Mouse (Mus musculus) heart, adult 8-10 months (tissue): Measurements from ENCODE around the gene Gm4787. TPM values are rescaled to one million over a fixed set of nuclear protein-coding genes. Genes with fewer than 3 reads are reported as not detected.
"Not testable (repeated sequence)": the region's sequence is repeated elsewhere in the genome, so short reads cannot be mapped to it uniquely, and the experiment has no call there.

ENCODE experiments used
- DNase-seq: peaks from one replicate; pipeline ENCODE4 v3.0.0; 2022; ENCODE audit warnings: low spot score
- total RNA-seq, 4 experiments: library from RNA; stranded (reverse); gene quantifications; 2 replicates each; pipeline ENCODE4 v1.2.4; 2022

The Gm4787 gene
- total RNA-seq = under 1 TPM; 0.50 to 0.89 (median 0.61) TPM

DNA sequence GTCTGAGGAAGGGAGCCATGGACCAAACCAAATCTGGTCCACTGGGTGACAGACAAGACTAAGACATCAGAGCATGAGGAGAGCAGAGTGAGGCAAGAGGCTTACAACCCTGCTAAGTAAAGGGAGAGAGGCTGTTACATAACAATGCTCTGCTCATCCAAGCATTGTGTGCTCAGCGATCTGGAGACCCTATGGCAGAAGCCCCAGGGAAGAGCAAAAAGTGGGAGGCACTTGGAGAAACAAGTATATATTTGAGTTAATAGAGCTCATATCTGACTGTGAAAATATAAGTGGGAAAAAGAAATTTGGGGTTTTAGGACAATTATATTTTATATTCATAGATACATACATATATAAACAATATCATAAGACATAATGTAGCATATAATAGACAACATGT lies at the start of gene Gm4787:
Gm4787 (minus strand) TSS at position 101 of the 400 bp plus-strand sequence.
- DNase-seq = not testable (repeated sequence)

- DNase-seq = no peak
Observed at GRCm38 (mm10) chr12:81421846-81422245, 42.6 kb upstream of the Gm4787 start, which contains the start of gene Adam4. Adam4 (minus strand) TSS chr12:81421946.

DNA sequence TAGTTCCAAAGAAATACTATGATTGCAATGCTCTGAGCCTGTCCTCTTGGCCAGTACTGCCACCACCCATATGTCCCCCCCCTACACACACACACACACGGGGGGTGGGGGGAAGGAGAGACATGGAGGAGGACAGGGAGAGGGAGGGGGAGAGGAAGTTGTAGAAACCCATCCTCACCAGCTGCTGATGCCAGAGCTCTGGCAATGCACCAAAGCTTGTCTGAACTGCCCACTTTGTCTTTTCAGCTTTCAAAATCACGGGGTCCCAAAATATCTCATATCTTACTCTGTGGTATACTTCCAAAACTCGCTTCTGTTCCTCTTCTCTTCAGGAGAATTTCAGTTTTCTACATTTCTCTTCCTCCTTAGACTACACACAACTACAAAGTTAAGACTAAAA lies 33.9 kb upstream of the Gm4787 start:
- no peak for DNase-seq

DNA sequence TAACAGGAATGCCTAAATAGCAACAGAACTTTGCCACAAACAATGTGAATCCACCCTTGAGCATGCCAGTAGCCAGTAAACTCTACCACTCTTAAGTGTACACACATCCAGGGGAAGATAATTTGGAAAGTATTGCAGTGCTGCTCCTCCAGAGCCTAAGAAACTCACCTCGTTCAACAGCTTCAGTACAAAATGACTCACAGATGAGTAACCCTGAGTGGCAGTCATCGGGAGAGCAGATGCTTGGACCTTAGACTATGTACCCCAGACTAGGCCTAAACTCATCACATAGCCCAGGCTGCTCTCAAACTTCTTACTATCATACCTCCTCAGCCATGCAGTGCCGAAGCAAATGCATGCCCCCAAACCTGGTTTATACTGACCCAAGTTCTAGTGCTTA lies 29.7 kb upstream of the Gm4787 start:
- DNase-seq = no peak

DNA sequence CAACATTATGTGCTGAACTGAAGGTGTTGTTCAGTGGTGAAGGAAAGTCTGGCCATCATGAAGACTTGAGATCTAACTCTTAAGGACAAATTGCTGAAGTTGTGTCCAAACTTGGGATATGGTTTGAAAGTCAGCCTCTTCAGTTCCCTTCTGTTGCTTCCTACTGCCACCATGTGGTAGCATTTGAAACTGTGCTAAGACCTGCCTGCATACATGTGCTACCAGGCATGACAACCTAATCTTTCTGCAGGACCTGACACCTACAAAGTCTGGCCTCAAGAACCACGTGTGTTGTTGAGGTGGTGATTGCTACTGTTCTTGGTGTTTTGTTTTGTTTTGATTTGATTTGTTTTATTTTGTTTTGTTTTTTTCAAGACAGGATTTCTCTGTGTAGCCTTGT lies 22.9 kb upstream of the Gm4787 start:
- peak; percentile 38 for DNase-seq

DNA sequence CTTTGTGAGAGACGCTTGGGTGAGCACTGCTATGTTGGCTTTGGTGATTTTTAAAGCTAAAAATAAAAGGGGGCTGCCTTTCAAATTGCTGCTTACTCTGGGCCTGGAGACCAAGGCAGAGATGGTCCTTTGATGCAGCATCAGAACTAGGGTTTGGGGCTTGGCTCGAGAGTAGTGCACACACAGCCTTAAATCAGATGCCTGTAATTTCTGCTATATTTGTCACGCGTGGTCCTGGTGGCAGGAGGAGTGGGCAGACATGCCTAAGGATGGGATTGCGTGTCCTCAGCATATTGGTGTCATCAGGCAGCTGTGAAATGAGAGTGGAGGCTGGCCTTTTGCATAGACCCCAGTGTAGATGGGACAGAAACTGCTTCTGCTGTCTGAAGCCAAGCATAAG lies 45.4 kb downstream of the Gm4787 start:
- no peak for DNase-seq

GRCm38 (mm10) chr12:81332875-81333421 lies 46.3 kb downstream of the Gm4787 start, which contains the start of gene Slc8a3:
Slc8a3 (minus strand) TSS chr12:81333180.
- no peak for DNase-seq

GRCm38 (mm10) chr12:81331937-81332874 lies 47.1 kb downstream of the Gm4787 start:
- no peak for DNase-seq

GRCm38 (mm10) chr12:81331046-81331638 lies 48.1 kb downstream of the Gm4787 start:
- no peak for DNase-seq

Other genes with a start within 250 kb of the Gm4787 start
- under 1 TPM; 0.16 to 0.20 (median 0.16) TPM for gene Slc8a3, start 46.3 kb downstream of the Gm4787 start, total RNA-seq
- 1 to 10 TPM in 1 of 4 experiments, under 1 TPM in 3; 0.60 to 1.1 (median 0.68) TPM for gene Adam4, start 42.5 kb upstream of the Gm4787 start, total RNA-seq
- gene Cox16, start 105.7 kb upstream of the Gm4787 start, total RNA-seq = 10 to 100 TPM; 59.2 to 68.2 (median 63.6) TPM
- gene Gm20498, start 153.4 kb upstream of the Gm4787 start, total RNA-seq = 10 to 100 TPM; 40.0 to 48.0 (median 46.3) TPM
- 10 to 100 TPM; 36.2 to 45.1 (median 40.3) TPM for gene Synj2bp, start 153.4 kb upstream of the Gm4787 start, total RNA-seq
- under 1 TPM in 1 of 4 experiments, not detected in 3; 0.11 TPM for gene Adam21, start 189.0 kb upstream of the Gm4787 start, total RNA-seq
- 10 to 100 TPM; 11.8 to 17.6 (median 14.8) TPM for gene Med6, start 215.5 kb upstream of the Gm4787 start, total RNA-seq